Mouse (Mus musculus) kidney, postnatal 0 days (tissue): Measurements from ENCODE around the gene Pheta1. TPM values are rescaled to one million over a fixed set of nuclear protein-coding genes. Genes with fewer than 3 reads are reported as not detected.

Source experiments
- ATAC-seq: fragments of 200-750 bp; cut with Nextera tagmentation; replicated peaks from 2 replicates; pipeline ENCODE4 v1.8.0; 2017; ENCODE audit warnings: low read depth, moderate number of reproducible peaks, moderate TSS enrichment, moderate library complexity; ENCODE audit not compliant: low FRiP score
- DNase-seq: peaks from one replicate; pipeline ENCODE4 v3.0.0-alpha.2; 2016; ENCODE audit warnings: low spot score
- H3K27ac ChIP-seq: fragments of 300-500 bp; sonication (generic); 2 replicates; pipeline ENCODE4 v1.5.1; 2014; ENCODE audit warnings: mild to moderate bottlenecking
- H3K27me3 ChIP-seq: fragments of 300-500 bp; sonication (generic); 2 replicates; pipeline ENCODE4 v1.6.1; 2014; ENCODE audit warnings: low read length, mixed read lengths; ENCODE audit not compliant: insufficient read depth
- H3K36me3 ChIP-seq: fragments of 300-500 bp; sonication (generic); 2 replicates; pipeline ENCODE4 v1.6.1; 2014; ENCODE audit warnings: low read length, mixed read lengths; ENCODE audit not compliant: insufficient read depth
- H3K4me1 ChIP-seq: fragments of 300-500 bp; sonication (generic); replicated peaks from 2 replicates; pipeline ENCODE4 v1.6.1; 2014; ENCODE audit warnings: antibody characterized with exemption, low read length, mixed read lengths; ENCODE audit not compliant: insufficient read depth
- H3K4me2 ChIP-seq: fragments of 300-500 bp; sonication (generic); 2 replicates; pipeline ENCODE4 v1.6.1; 2014; ENCODE audit warnings: mild to moderate bottlenecking, low read length, moderate library complexity, mixed read lengths
- H3K4me3 ChIP-seq: fragments of 300-500 bp; sonication (generic); replicated peaks from 2 replicates; pipeline ENCODE4 v1.5.1; 2014; ENCODE audit warnings: low read depth, low read length
- H3K9ac ChIP-seq: fragments of 300-500 bp; sonication (generic); 2 replicates; pipeline ENCODE4 v1.6.1; 2014; ENCODE audit warnings: low read depth, low read length
- H3K9me3 ChIP-seq: fragments of 300-500 bp; sonication (generic); replicated peaks from 2 replicates; pipeline ENCODE4 v1.6.1; 2016; ENCODE audit warnings: low read length, inconsistent platforms, mixed read lengths
- CTCF ChIP-seq: IDR thresholded peaks from 2 replicates; pipeline ENCODE4 v1.5.1; 2016; ENCODE audit warnings: antibody characterized with exemption, low read depth, mild to moderate bottlenecking, moderate library complexity
- WGBS: fragments of 180-500 bp; shearing (Covaris S2); extraction: QIAGEN DNeasy Blood & Tissue Kit; methylation state at CpG from one replicate; pipeline ENCODE4 v1.1.7; 2014; 5-methylcytosine and 5-hydroxymethylcytosine counted together
- polyA plus RNA-seq: library from polyadenylated mRNA; unstranded; fragments of >200 nt; fragmentation: Nextera tagmentation; extraction: Ambion mirVana; gene quantifications from 2 replicates; pipeline ENCODE4 v1.2.1, GENCODE M21; 2015

Pheta1 gene
- polyA plus RNA-seq, 1 experiment from 2014 or later, result 25.7 TPM

DNA sequence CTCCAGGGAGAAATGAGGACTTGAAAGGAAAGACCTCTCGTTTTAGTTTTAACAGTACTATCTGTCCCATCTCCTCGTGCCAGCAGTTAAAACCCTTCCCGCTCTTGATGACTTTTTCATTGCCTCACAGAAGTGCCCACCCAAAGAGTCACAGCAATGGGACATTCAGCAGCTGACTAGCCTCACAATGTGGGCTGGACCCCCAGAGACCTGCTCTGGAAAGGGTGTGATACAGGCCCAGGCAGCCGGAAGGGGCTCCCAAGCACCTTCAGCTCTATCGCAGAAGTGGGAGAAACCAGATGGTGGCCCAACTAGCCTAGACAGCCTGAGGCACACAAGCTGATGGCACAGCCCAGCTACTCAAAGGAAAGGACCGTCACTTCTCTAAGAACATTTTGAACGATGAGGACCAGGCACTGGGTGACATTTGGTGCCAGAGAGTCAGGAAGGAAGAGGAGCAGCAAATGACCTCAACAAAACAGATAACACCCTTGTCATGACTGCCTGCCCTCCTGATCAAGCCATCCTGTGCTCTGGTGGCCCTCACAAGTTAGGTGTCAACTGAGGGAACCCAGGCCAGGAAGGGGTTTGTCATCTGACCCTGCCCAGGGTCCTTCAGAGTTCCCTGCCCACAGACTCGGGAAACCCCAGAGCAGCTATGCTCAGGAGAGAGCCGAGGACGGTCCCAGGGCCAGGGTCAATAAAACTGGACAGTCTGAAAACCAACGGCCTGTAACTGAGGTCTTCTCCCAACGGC lies 13.6 kb upstream of the Pheta1 start:
- TF ChIP-seq CTCF, result no peak
- 14% methylated on average over 12 of the region's 12 CpGs for WGBS
- Histone ChIP-seq H3K36me3 (0 out of 2 replicates have a peak, but pooled peaks cover 3% of the 10 kb centered on the region), H3K4me1 (peaks cover 51% of the 10 kb centered on the region), H3K9ac (peak overlapping the region; percentile 83), H3K27me3 (no peaks in the 10 kb centered on the region), H3K4me3 (peak overlapping the region; percentile 85), H3K4me2 (peak overlapping the region; percentile 75), H3K27ac (peak overlapping the region; percentile 93), H3K9me3 (no peaks in the 10 kb centered on the region)
- DNase-seq (peak; percentile 39), ATAC-seq (no peak)

DNA sequence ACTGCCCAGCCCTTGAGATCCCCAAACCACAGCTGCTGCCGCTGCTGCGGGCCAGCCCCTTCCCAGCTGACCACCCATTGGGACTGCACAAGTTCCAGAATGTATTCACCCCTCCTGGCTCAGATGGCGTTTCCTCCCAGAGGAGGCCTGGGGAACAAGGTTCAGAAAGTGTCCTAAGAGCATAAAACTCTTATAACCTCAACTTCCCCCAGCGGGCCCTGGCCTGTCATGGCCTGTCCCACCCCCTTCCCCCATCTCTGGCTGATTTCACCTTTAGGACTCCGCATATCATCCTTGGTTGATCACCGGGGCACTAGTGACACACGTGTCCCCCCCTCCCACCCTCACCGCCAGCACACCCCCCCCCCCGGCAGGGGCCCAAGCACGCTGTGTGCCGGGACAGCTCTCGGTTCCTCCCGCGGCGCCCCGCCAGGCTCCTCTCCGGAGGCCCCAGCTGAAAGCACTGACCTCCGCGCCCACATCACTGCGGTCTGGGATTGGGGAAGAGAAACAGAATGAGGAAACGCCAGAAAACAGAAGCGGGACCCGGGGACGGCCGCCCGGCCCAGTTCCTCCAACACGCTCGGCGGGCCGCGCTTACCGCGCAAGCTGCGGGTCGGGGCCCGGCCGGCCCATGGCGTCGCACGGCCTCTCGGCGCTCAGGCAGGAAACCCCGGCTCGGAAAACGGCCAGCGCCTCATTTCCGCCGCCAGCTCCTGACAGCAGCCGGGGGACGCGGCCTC lies 12.7 kb upstream of the Pheta1 start:
- H3K4me2 ChIP-seq, result peak overlapping the region; percentile 75
- ATAC-seq (no peak; the same call in 1 of the 2 replicates), DNase-seq (peak; percentile 61)
- H3K27ac ChIP-seq, result peak overlapping the region; percentile 93
- WGBS, result under 1% methylated on average over 50 of the region's 51 CpGs
- no peaks in the 10 kb centered on the region for H3K27me3 ChIP-seq
- peak overlapping the region; percentile 83 for H3K9ac ChIP-seq
- H3K4me3 ChIP-seq, result peak overlapping the region; percentile 85
- H3K36me3 ChIP-seq, result 0 out of 2 replicates have a peak, but pooled peaks cover 3% of the 10 kb centered on the region
- H3K9me3 ChIP-seq, result no peaks in the 10 kb centered on the region
- H3K4me1 ChIP-seq, result peaks cover 51% of the 10 kb centered on the region
- no peak for TF ChIP-seq CTCF

DNA sequence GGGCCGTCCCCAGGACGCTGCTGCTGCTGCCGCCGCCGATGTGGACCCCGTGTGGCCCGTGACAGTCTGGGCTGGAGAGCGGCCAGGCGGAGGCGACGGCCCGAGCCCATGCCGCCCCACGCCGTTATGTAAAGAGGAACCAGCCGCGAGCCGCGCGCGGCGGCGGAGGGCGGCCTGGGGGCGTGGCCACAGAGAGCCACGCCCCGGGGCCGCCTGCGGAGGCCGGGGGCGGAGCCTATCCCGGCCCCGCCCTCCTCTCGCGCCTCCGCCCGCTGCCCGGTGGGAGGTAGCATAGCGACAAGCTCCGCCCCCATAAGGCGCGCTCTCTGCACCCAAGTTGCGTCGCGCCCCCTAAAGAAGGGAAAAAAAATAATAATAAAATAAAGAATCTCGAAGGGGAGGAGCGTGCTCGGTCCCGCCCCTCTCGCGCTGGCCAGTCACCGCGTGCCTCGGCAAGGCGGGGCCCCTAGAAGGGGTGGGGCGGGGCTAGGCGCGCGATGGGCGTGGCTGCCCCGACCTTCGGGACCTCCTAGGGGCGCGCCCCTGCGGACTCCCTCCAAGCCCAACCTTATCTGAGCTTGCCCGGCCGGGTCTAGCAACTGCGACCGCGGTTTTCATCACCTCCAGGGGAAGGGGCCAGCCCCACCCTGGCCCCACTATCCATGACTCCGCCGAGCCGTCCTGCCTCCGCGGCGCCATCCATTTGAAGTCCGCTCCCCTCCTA lies 11.9 kb upstream of the Pheta1 start:
- no peaks in the 10 kb centered on the region for H3K9me3 ChIP-seq
- peak; percentile 32; the same call in 1 of the 2 replicates for TF ChIP-seq CTCF
- under 1% methylated on average over 63 of the region's 77 CpGs for WGBS
- no peaks in the 10 kb centered on the region for H3K27me3 ChIP-seq
- DNase-seq, result peak; percentile 98
- peak overlapping the region; percentile 83 for H3K9ac ChIP-seq
- H3K4me3 ChIP-seq, result peak overlapping the region; percentile 85
- peak overlapping the region; percentile 93 for H3K27ac ChIP-seq
- ATAC-seq, result peak; percentile 83
- H3K4me2 ChIP-seq, result peak overlapping the region; percentile 75
- peaks cover 51% of the 10 kb centered on the region for H3K4me1 ChIP-seq
- H3K36me3 ChIP-seq, result no peaks in the 10 kb centered on the region

DNA sequence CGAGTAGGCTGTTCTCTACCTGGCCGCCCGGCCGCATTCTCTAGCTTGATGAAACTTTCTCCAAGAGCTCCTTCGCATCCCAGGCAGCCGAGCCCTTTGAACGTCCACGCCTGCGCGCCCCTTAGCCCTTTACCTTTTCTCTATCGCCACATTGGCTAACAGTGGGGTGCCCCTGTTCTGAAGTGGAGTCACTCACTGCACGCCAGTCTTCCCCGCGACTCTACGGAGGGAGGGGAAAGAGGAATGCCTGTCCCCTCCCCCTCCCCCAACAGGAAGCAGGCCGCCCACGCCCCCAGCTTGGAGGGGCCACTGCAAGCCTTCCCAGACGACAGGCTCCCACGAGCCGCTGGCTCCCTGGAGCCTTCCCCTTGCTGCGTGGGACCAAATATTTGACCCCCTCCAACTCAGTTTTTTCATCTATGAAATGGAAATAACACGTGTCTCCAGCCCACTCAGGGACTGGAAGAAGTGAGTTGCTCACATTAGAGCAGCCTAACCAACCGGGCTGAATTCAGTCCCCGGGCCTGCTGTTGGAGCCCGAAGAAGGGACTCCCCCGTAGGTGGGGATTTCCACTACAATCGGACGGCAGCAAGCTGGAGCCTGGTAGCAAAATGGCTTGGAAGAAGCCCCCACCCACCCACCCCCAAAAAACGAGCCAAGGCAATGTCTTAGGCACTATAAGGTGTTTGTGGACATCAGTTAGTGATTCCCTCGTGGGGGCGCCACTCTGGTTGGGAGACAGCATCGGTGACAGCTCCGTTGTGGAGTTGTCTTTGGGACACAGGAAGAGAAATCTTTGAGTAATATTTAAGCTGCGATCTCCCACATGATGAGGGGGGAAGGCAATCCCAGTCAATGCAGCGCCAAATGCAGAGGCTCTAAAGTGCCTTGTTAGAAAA lies 11.1 kb upstream of the Pheta1 start, which contains the start of gene Sh2b3:
Sh2b3 (minus strand) TSS at position 206 of the 900 bp plus-strand sequence.
- H3K36me3 ChIP-seq, result no peaks in the 10 kb centered on the region
- WGBS, result 1% methylated on average over 35 of the region's 35 CpGs
- no peaks in the 10 kb centered on the region for H3K27me3 ChIP-seq
- H3K9ac ChIP-seq, result peak within 1 kb of the TSS; percentile 83
- peak within 1 kb of the TSS; percentile 75 for H3K4me2 ChIP-seq
- no peaks in the 10 kb centered on the region for H3K9me3 ChIP-seq
- H3K27ac ChIP-seq, result peak within 1 kb of the TSS; percentile 93
- DNase-seq (peak; percentile 56), ATAC-seq (0 out of 2 replicates have a peak, but pooled peaks have one; percentile 2)
- H3K4me3 ChIP-seq, result peak within 1 kb of the TSS; percentile 85
- peaks cover 53% of the 10 kb centered on the region for H3K4me1 ChIP-seq
- TF ChIP-seq CTCF, result no peak

DNA sequence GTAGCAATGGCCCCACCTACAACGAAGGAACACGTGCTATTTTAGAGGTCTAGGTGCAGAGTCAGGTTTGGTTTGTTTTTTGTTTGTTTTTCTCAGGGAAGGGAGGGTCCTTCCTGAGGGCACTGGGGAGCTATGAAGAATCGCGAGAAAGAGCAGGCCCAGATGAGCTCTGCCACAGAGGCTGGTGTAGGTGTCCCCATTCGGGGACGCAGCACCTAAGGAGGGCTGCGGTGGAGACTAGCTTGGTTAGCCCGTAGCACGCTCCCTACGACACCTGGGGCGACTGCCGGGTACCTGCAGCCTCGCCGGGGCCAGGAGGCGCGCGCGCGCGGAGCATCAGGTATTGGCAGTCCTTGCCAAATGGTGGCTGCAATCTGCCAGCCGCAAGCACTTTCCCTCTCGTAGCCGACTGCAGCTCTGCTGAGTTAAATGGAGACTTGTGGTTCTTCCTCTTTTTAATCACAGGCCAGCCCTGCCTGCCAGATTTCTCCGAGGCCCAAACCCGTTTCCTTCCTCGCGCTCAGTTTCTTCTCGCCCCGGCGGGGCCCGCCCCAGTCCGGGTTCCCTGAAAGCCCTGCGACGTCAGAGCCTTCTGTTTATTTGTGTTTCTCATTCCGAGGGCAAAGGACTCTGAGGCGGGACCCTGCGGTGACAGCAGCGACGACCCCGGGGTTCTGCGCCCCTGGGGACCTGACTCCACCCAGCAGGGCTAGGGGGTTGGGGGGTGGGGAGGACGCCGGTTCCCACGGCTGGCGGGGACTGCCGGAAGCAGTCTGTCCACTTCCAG lies 10.2 kb upstream of the Pheta1 start:
- TF ChIP-seq CTCF, result no peak
- Histone ChIP-seq H3K9me3 (no peaks in the 10 kb centered on the region), H3K4me3 (peak overlapping the region; percentile 85), H3K36me3 (no peaks in the 10 kb centered on the region), H3K27ac (peak overlapping the region; percentile 85), H3K9ac (peak overlapping the region; percentile 59), H3K4me2 (peak overlapping the region; percentile 75), H3K27me3 (no peaks in the 10 kb centered on the region; the same call in 1 of the 2 replicates), H3K4me1 (peaks cover 47% of the 10 kb centered on the region)
- peak; percentile 66 for DNase-seq
- WGBS, result under 1% methylated on average over 46 of the region's 46 CpGs
- no peak for ATAC-seq
